Mouse (Mus musculus): ENCODE results near the gene Nle1. TPM values are rescaled to one million over a fixed set of nuclear protein-coding genes. Genes with fewer than 3 reads are reported as not detected.

Gene Nle1
- polyA plus RNA-seq, 1 experiment: 85.8 TPM

DNA sequence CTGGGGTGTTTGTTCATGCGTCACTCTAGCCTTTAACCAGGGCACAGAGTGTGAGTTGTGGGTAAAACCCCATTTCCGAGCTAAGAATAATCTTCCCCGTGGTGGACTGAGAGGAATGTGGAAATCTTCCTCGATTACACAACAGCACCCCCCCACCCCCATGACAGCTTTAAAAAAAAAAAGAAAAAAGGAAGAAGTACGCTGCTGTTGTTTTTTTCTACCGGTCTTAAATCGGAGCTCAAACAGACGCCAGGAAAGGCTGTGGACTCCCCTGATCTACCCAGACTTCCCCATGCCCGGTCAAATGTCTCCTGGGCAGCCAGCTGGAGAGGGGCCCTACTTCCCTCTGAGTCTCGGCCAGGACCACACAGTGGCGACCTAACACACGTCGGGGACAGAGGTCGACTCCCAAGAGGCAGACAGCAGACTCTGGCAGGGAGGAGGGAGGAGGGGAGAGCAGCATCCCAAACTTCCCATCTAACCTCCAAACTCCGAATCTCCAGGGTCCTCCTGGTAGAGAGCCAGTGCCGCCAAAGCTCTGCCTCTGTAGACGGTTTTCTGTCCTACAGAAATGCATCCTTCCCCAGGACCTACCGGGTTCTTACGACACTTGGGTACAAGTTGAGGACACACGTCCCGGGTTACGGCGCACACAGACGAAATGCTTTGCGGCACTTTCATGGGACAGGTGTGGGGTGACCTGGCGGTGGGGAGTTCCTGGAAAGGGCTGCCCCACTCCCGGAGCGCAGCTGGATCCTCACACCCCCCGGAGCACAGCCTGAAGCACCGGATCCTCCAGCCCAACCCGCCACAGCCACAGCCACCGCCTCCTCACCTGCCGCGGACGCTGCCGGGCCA lies 37.8 kb downstream of the Nle1 start:
- peak; percentile 17 for DNase-seq
- TF ChIP-seq CTCF (IDR thresholded peaks at IDR 0.05; ENCODE audit: borderline replicate concordance, control insufficient read depth, extremely low read depth, insufficient read depth, low read length, poor library complexity): no peak
- TF ChIP-seq POLR2A (IDR thresholded peaks at IDR 0.05; ENCODE audit: control insufficient read depth, extremely low read depth, insufficient read depth, low read length, poor library complexity): no peak
- Histone ChIP-seq H3K4me1 (replicated peaks; ENCODE audit: control insufficient read depth, insufficient read depth, low read length) (peaks cover 7% of the 10 kb centered on the region), H3K36me3 (ENCODE audit: control insufficient read depth, insufficient read depth, low read length) (no peaks in the 10 kb centered on the region), H3K27me3 (ENCODE audit: control insufficient read depth, insufficient read depth, low read length) (no peaks in the 10 kb centered on the region), H3K27ac (ENCODE audit: control insufficient read depth, insufficient read depth, low read length) (peak overlapping the region; percentile 34; the same call in 1 of the 2 replicates), H3K4me3 (ENCODE audit: control insufficient read depth, insufficient read depth, low read length) (peak overlapping the region; percentile 83)
- 1% methylated on average over 36 of the region's 36 CpGs for WGBS

DNA sequence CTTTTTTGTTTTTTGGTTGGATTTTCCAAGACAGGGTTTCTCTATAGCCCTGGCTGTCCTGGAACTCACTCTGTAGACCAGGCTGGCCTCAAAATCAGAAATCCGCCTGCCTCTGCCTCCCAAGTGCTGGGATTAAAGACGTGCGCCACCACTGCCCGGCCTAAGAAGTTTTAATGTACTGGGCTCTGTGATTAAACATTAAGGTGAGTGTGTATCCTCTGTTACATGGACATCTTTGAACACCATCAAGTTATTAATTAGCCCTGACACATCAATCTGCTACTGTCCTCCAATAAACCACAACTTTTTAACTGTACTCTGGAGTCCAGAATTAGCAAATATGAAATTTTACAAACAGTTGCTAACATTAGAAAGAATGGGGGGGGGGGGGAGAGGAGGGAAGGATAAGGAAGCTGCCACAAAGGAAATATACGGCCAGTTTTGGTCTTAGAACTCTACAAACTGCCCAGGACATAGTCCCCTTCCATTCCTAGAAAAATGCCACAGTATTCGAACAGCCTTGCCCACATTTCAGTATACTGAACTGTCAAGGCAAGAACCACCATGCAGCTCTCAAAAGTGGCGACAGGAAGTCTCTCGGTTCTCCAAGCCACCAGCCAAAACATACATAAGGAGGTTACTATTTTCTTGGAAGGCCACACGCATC lies 38.6 kb downstream of the Nle1 start:
- TF ChIP-seq POLR2A (IDR thresholded peaks at IDR 0.05; ENCODE audit: control insufficient read depth, extremely low read depth, insufficient read depth, low read length, poor library complexity): no peak
- TF ChIP-seq CTCF (IDR thresholded peaks at IDR 0.05; ENCODE audit: borderline replicate concordance, control insufficient read depth, extremely low read depth, insufficient read depth, low read length, poor library complexity): no peak
- H3K4me1 ChIP-seq (replicated peaks; ENCODE audit: control insufficient read depth, insufficient read depth, low read length): peaks cover 7% of the 10 kb centered on the region
- H3K4me3 ChIP-seq (ENCODE audit: control insufficient read depth, insufficient read depth, low read length): no peak overlapping the region; the same call in 1 of the 2 replicates
- no peak for DNase-seq
- H3K27me3 ChIP-seq (ENCODE audit: control insufficient read depth, insufficient read depth, low read length): no peaks in the 10 kb centered on the region
- H3K27ac ChIP-seq (ENCODE audit: control insufficient read depth, insufficient read depth, low read length): peak overlapping the region; percentile 34; the same call in 1 of the 2 replicates
- H3K36me3 ChIP-seq (ENCODE audit: control insufficient read depth, insufficient read depth, low read length): no peaks in the 10 kb centered on the region
- WGBS: 47% methylated on average over 9 of the region's 9 CpGs

DNA sequence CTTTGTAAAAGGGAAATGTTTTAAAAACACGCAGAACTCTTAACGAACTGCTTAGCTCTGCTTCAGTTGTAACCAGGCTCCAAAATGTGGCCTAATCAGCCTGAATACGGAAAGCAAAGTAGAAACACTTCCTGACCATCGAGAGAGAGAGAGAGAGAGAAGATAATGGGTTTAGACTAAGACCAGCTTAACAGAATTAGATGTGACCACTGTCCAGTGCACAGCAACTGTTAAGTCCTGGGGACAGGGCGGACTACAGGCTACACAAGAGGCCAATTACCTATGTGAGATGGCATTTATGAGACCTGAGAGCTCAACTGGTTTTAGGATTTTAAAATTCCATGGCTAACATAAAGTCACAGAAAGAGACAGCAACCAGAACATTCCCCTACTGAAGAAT lies 40.3 kb downstream of the Nle1 start:
- TF ChIP-seq POLR2A (IDR thresholded peaks at IDR 0.05; ENCODE audit: control insufficient read depth, extremely low read depth, insufficient read depth, low read length, poor library complexity) (no peak), CTCF (IDR thresholded peaks at IDR 0.05; ENCODE audit: borderline replicate concordance, control insufficient read depth, extremely low read depth, insufficient read depth, low read length, poor library complexity) (no peak)
- no peaks in the 10 kb centered on the region for H3K27me3 ChIP-seq (ENCODE audit: control insufficient read depth, insufficient read depth, low read length)
- H3K36me3 ChIP-seq (ENCODE audit: control insufficient read depth, insufficient read depth, low read length): no peaks in the 10 kb centered on the region
- WGBS: 77% methylated on average over 5 of the region's 5 CpGs
- H3K27ac ChIP-seq (ENCODE audit: control insufficient read depth, insufficient read depth, low read length): no peak overlapping the region
- DNase-seq: no peak
- H3K4me1 ChIP-seq (replicated peaks; ENCODE audit: control insufficient read depth, insufficient read depth, low read length): peaks cover 7% of the 10 kb centered on the region
- no peak overlapping the region for H3K4me3 ChIP-seq (ENCODE audit: control insufficient read depth, insufficient read depth, low read length)

DNA sequence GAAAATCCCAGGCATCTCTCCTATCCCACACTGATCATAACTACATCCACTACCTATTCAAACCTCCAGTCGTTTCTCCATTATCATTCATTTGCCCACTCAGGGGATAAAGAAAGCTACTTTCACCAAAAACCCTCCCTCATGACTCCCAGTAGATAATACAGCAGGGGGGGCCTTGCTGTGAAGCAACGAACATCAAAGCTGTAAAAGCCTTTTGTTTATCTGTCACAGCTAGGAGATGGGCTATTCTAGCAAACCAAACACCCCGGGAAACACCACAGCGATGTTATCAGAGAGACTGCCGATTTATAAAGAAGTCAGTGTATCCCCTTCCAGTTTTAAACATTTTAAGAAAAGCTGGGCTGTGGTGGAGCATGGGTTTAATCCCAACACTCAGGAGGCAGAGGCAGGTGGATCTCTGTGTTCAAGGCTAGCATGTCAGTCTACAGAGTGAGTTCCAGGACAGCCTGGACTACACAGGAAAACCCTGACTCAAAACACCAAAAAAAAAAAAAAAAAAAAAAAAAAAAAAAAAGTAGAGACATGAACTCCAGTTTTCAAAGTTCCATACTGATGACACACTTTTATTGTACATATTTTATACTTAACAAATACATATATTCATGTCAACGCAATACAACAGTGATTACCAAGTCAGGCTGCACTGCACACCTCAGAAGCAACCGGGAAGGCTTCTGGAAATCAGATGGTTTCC lies 41.2 kb downstream of the Nle1 start:
- 59% methylated on average over 7 of the region's 7 CpGs for WGBS
- peaks cover 7% of the 10 kb centered on the region for H3K4me1 ChIP-seq (replicated peaks; ENCODE audit: control insufficient read depth, insufficient read depth, low read length)
- no peak overlapping the region for H3K27ac ChIP-seq (ENCODE audit: control insufficient read depth, insufficient read depth, low read length)
- H3K36me3 ChIP-seq (ENCODE audit: control insufficient read depth, insufficient read depth, low read length): no peaks in the 10 kb centered on the region
- no peak overlapping the region for H3K4me3 ChIP-seq (ENCODE audit: control insufficient read depth, insufficient read depth, low read length)
- no peak for DNase-seq
- no peak for TF ChIP-seq CTCF (IDR thresholded peaks at IDR 0.05; ENCODE audit: borderline replicate concordance, control insufficient read depth, extremely low read depth, insufficient read depth, low read length, poor library complexity)
- no peak for TF ChIP-seq POLR2A (IDR thresholded peaks at IDR 0.05; ENCODE audit: control insufficient read depth, extremely low read depth, insufficient read depth, low read length, poor library complexity)
- no peaks in the 10 kb centered on the region for H3K27me3 ChIP-seq (ENCODE audit: control insufficient read depth, insufficient read depth, low read length)

DNA sequence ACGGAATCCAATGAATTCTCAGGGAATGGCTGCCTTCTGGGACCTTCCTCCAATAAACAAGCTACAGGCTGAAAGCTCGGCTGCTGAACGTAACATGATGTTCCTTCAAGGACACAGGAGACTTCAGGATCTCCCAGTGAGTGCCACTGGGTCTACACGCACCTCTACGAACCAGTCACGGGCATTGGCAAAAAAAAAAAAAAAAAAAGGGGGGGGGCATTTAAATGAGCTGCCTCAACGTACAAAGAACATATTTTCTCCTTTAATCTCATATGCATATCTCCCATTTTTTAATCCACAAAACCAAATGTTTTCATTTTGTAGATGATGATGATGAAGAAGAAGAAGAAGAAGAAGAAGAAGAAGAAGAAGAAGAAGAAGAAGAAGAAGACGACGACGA lies 42.3 kb downstream of the Nle1 start:
- DNase-seq: no peak
- H3K4me1 ChIP-seq (replicated peaks; ENCODE audit: control insufficient read depth, insufficient read depth, low read length): peaks cover 7% of the 10 kb centered on the region
- TF ChIP-seq POLR2A (IDR thresholded peaks at IDR 0.05; ENCODE audit: control insufficient read depth, extremely low read depth, insufficient read depth, low read length, poor library complexity): no peak
- TF ChIP-seq CTCF (IDR thresholded peaks at IDR 0.05; ENCODE audit: borderline replicate concordance, control insufficient read depth, extremely low read depth, insufficient read depth, low read length, poor library complexity): no peak
- H3K27me3 ChIP-seq (ENCODE audit: control insufficient read depth, insufficient read depth, low read length): no peaks in the 10 kb centered on the region
- 92% methylated on average over 10 of the region's 10 CpGs for WGBS
- no peaks in the 10 kb centered on the region for H3K36me3 ChIP-seq (ENCODE audit: control insufficient read depth, insufficient read depth, low read length)
- no peak overlapping the region for H3K27ac ChIP-seq (ENCODE audit: control insufficient read depth, insufficient read depth, low read length)
- H3K4me3 ChIP-seq (ENCODE audit: control insufficient read depth, insufficient read depth, low read length): no peak overlapping the region

DNA sequence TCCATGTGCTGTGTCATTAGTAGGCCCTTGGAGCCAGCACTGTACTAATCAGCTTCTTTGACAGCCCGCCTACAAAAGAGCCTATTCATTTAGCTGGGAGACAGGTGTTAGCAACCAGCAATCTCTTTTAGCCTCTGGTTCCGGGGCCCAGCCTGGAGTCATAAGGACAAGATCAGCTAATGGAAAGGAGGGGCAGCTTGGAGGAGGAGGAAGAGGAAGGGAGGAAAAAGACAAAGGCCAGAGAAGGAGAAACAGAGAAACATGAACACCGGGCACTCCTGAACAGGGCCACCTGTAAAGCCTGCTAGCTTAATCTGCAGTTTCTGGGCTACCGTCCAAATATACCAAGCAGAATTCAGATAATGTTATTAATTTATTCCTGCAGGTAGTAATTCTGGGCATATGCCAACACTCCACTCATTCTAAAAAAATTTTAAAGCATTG lies 44.7 kb downstream of the Nle1 start:
- 93% methylated on average over 4 of the region's 4 CpGs for WGBS
- DNase-seq: no peak
- no peak overlapping the region for H3K27ac ChIP-seq (ENCODE audit: control insufficient read depth, insufficient read depth, low read length)
- no peaks in the 10 kb centered on the region for H3K36me3 ChIP-seq (ENCODE audit: control insufficient read depth, insufficient read depth, low read length)
- H3K4me3 ChIP-seq (ENCODE audit: control insufficient read depth, insufficient read depth, low read length): no peak overlapping the region
- no peaks in the 10 kb centered on the region for H3K27me3 ChIP-seq (ENCODE audit: control insufficient read depth, insufficient read depth, low read length)
- H3K4me1 ChIP-seq (replicated peaks; ENCODE audit: control insufficient read depth, insufficient read depth, low read length): peaks cover 6% of the 10 kb centered on the region
- TF ChIP-seq POLR2A (IDR thresholded peaks at IDR 0.05; ENCODE audit: control insufficient read depth, extremely low read depth, insufficient read depth, low read length, poor library complexity) (no peak), CTCF (IDR thresholded peaks at IDR 0.05; ENCODE audit: borderline replicate concordance, control insufficient read depth, extremely low read depth, insufficient read depth, low read length, poor library complexity) (no peak)
